Mouse (Mus musculus) heart, adult 2 months (tissue): ENCODE measurements around the gene Trim15. TPM values are rescaled to one million over a fixed set of nuclear protein-coding genes. Genes with fewer than 3 reads are reported as not detected.

Source experiments
- DNase-seq, 2 experiments: peaks; one replicate each; pipeline ENCODE4 v3.0.0; 2021
- H3K27ac ChIP-seq: fragments of 200-600 bp; 2 replicates; pipeline ENCODE4 v1.8.1; 2022
- H3K27me3 ChIP-seq: fragments of 200-500 bp; 2 replicates; pipeline ENCODE4 v1.6.1; 2012; ENCODE audit warnings: mild to moderate bottlenecking, low read length, inconsistent platforms, mixed read lengths; ENCODE audit not compliant: control insufficient read depth, insufficient read depth
- H3K36me3 ChIP-seq: fragments of 200-500 bp; 2 replicates; pipeline ENCODE4 v1.6.1; 2012; ENCODE audit warnings: low read length, inconsistent platforms; ENCODE audit not compliant: control insufficient read depth, insufficient read depth
- H3K4me1 ChIP-seq: fragments of 200-500 bp; 2 replicates; pipeline ENCODE4 v1.6.1; 2011; ENCODE audit warnings: low read length; ENCODE audit not compliant: control insufficient read depth, insufficient read depth
- H3K4me3 ChIP-seq: fragments of 200-600 bp; 2 replicates; pipeline ENCODE4 v1.8.1; 2022
- H3K79me2 ChIP-seq: fragments of 200-500 bp; replicated peaks from 2 replicates; pipeline ENCODE4 v1.6.1; 2012; ENCODE audit warnings: mild to moderate bottlenecking, inconsistent platforms, low read length, moderate library complexity, mixed read lengths; ENCODE audit not compliant: control insufficient read depth, insufficient read depth
- H3K9ac ChIP-seq: fragments of 200-500 bp; 2 replicates; pipeline ENCODE4 v1.6.1; 2012; ENCODE audit warnings: low read depth, mild to moderate bottlenecking, control low read depth, inconsistent platforms, low read length, mixed read lengths
- CTCF ChIP-seq: fragments of 200-600 bp; IDR thresholded peaks from 2 replicates; pipeline ENCODE4 v1.8.1; 2022; ENCODE audit warnings: antibody characterized with exemption, mild to moderate bottlenecking, moderate library complexity
- EP300 ChIP-seq: fragments of 200-500 bp; IDR thresholded peaks from 2 replicates; pipeline ENCODE4 v1.6.1; 2011; ENCODE audit warnings: low read depth, low read length, control low read depth; ENCODE audit not compliant: insufficient read depth
- POLR2A ChIP-seq: fragments of 200-500 bp; IDR thresholded peaks from 2 replicates; pipeline ENCODE4 v1.6.1; 2011; ENCODE audit warnings: mild to moderate bottlenecking, low read depth, low read length, control low read depth; ENCODE audit not compliant: insufficient read depth
- WGBS: fragments of 180-500 bp; shearing (Covaris S2); methylation state at CpG from one replicate; pipeline ENCODE4 v1.1.7; 2018; 5-methylcytosine and 5-hydroxymethylcytosine counted together
- intact Hi-C: fragments of 180-260 bp; cut with DNase I; formaldehyde crosslinking; loops from one replicate; pipeline ENCODE4 v1.15.1; 2025
- polyA plus RNA-seq: library from polyadenylated mRNA; depleted of rRNA; stranded (reverse); fragments of >200 nt; gene quantifications from 2 replicates; pipeline ENCODE4 v1.2.3, GENCODE M21; 2012
- total RNA-seq, 2 experiments: library from RNA; stranded (reverse); gene quantifications; 2 replicates each; pipeline ENCODE4 v1.2.3; 2021

Gene Trim15
- total and polyA plus RNA-seq, 3 experiments, result 0.10 TPM; not detected in 2

GRCm38 (mm10) chr17:36883350-36883749, 16.3 kb upstream of the Trim15 start:
- Histone ChIP-seq H3K27ac (no peak overlapping the region), H3K9ac (no peak overlapping the region), H3K79me2 (no peaks in the 10 kb centered on the region), H3K36me3 (no peaks in the 10 kb centered on the region), H3K4me3 (no peak overlapping the region), H3K4me1 (no peaks in the 10 kb centered on the region), H3K27me3 (no peaks in the 10 kb centered on the region)
- DNase-seq, result no peak
- 50% methylated on average over 2 of the region's 2 CpGs for WGBS
- TF ChIP-seq POLR2A (no peak), EP300 (no peak), CTCF (no peak)
- intact Hi-C loops, result no loop called here

- TF ChIP-seq POLR2A, result no peak
- intact Hi-C loops, result no loop called here
- Histone ChIP-seq H3K79me2 (no peaks in the 10 kb centered on the region), H3K36me3 (no peaks in the 10 kb centered on the region), H3K9ac (no peak overlapping the region), H3K4me3 (no peak overlapping the region), H3K27me3 (no peaks in the 10 kb centered on the region), H3K4me1 (no peaks in the 10 kb centered on the region), H3K27ac (no peak overlapping the region)
- 35% methylated on average over 4 of the region's 4 CpGs for WGBS
- DNase-seq, result no peak
Measured at GRCm38 (mm10) chr17:36874636-36875035, 7.6 kb upstream of the Trim15 start.

GRCm38 (mm10) chr17:36869955-36870810, 3.2 kb upstream of the Trim15 start:
- Histone ChIP-seq H3K27me3 (peaks cover 9% of the 10 kb centered on the region), H3K9ac (no peak overlapping the region), H3K4me1 (no peaks in the 10 kb centered on the region), H3K4me3 (no peak overlapping the region), H3K79me2 (no peaks in the 10 kb centered on the region), H3K36me3 (no peaks in the 10 kb centered on the region), H3K27ac (no peak overlapping the region)
- intact Hi-C loops, result no loop called here
- no peak for TF ChIP-seq POLR2A
- TF ChIP-seq CTCF, result no peak
- no peak for TF ChIP-seq EP300
- WGBS, result 49% methylated on average over 25 of the region's 25 CpGs
- DNase-seq, result peak in 1 of 2 experiments; percentile 12

GRCm38 (mm10) chr17:36869284-36869954, 2.4 kb upstream of the Trim15 start, which contains the start of gene Trim10:
Trim10 (plus strand) TSS chr17:36869574.
- no peaks in the 10 kb centered on the region for H3K79me2 ChIP-seq
- no peak for DNase-seq
- peaks cover 9% of the 10 kb centered on the region for H3K27me3 ChIP-seq
- intact Hi-C loops, result no loop called here
- no peaks in the 10 kb centered on the region for H3K36me3 ChIP-seq
- H3K9ac ChIP-seq, result no peak within 1 kb of the TSS
- no peak within 1 kb of the TSS for H3K27ac ChIP-seq
- no peaks in the 10 kb centered on the region for H3K4me1 ChIP-seq
- H3K4me3 ChIP-seq, result no peak within 1 kb of the TSS
- TF ChIP-seq POLR2A, result no peak
- TF ChIP-seq CTCF, result no peak
- TF ChIP-seq EP300, result no peak
- WGBS, result 64% methylated on average over 4 of the region's 4 CpGs

- WGBS, result 86% methylated on average over 2 of the region's 2 CpGs
- intact Hi-C loops, result no loop called here
Measured at GRCm38 (mm10) chr17:36868836-36869235, 1.8 kb upstream of the Trim15 start.

GRCm38 (mm10) chr17:36861680-36862079, 5.3 kb downstream of the Trim15 start:
- WGBS, result 39% methylated on average over 2 of the region's 2 CpGs
- no peaks in the 10 kb centered on the region for H3K79me2 ChIP-seq
- no peaks in the 10 kb centered on the region for H3K36me3 ChIP-seq
- no peaks in the 10 kb centered on the region for H3K4me1 ChIP-seq
- H3K9ac ChIP-seq, result no peak overlapping the region
- H3K4me3 ChIP-seq, result no peak overlapping the region
- no peak for DNase-seq
- peaks cover 3% of the 10 kb centered on the region for H3K27me3 ChIP-seq
- TF ChIP-seq EP300 (no peak), CTCF (no peak), POLR2A (no peak)
- intact Hi-C loops, result no loop called here
- no peak overlapping the region for H3K27ac ChIP-seq

More at GRCm38 (mm10) chr17:36868836-36869235, 1.8 kb upstream of the Trim15 start:
- no peak for DNase-seq
- H3K9ac ChIP-seq, result no peak overlapping the region
- TF ChIP-seq EP300, result no peak
- TF ChIP-seq CTCF, result no peak
- no peak for TF ChIP-seq POLR2A
- no peaks in the 10 kb centered on the region for H3K36me3 ChIP-seq
- no peak overlapping the region for H3K27ac ChIP-seq
- H3K4me1 ChIP-seq, result no peaks in the 10 kb centered on the region
- no peak overlapping the region for H3K4me3 ChIP-seq
- peaks cover 9% of the 10 kb centered on the region for H3K27me3 ChIP-seq
- no peaks in the 10 kb centered on the region for H3K79me2 ChIP-seq
